Mouse (Mus musculus): Measurements from ENCODE around the gene Icam4. TPM values are rescaled to one million over a fixed set of nuclear protein-coding genes. Genes with fewer than 3 reads are reported as not detected.
A peak's percentile ranks its signal among the peaks of the same experiment; 100 is the strongest.

Gene Icam4
- polyA plus RNA-seq, 1 experiment from 2014 or later: 1.9 TPM

GRCm38 (mm10) chr9:21030781-21031250, 1.6 kb downstream of the Icam4 start:
- H3K27ac ChIP-seq: no peak overlapping the region
- H3K4me3 ChIP-seq (replicated peaks): peak overlapping the region; percentile 45
- ATAC-seq (ENCODE audit: low FRiP score): peak; percentile 63
- 0 out of 2 replicates have a peak overlapping the region, but pooled peaks have one; percentile 9 for H3K9ac ChIP-seq
- under 1% methylated on average over 13 of the region's 13 CpGs for WGBS
- H3K27me3 ChIP-seq: peaks cover 99% of the 10 kb centered on the region
- peaks cover 55% of the 10 kb centered on the region for H3K4me1 ChIP-seq
- H3K4me2 ChIP-seq: peak overlapping the region; percentile 87
- no peaks in the 10 kb centered on the region for H3K36me3 ChIP-seq (replicated peaks)
- no peaks in the 10 kb centered on the region for H3K9me3 ChIP-seq

DNA sequence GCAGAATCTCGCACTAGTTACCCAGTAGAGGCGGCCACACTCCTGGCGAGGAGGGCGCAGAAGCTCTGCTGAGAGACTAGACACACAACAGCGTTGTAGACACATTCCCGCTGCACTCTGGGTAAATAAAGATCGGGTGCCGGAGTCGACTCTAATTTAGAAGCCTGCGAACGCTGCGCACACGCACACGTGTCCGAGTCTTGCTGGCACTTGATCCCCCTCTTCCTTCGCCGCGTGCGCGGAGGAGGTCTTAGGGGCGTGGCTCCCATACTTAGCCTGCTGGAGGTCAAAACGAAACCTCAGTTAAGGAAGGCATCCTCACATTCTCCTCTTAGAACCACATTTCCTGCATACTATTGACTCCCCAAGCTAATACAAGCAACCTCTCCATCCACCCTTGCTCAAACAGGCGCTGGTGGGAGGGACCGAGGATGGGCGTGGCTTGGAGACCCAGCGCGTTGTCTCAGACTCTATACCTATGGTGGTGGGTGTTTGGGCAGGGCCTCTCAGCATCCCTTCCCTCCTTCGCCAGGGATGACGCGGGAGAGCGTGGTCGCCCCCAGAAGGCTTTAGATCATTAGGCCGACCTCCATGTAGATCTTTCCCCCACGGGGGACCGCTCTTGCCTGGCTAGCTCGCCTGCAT, 2.2 kb downstream of the Icam4 start:
- Histone ChIP-seq H3K4me1 (peaks cover 55% of the 10 kb centered on the region), H3K36me3 (replicated peaks) (no peaks in the 10 kb centered on the region), H3K4me2 (peak overlapping the region; percentile 87), H3K9me3 (no peaks in the 10 kb centered on the region), H3K27me3 (peaks cover 99% of the 10 kb centered on the region), H3K27ac (no peak overlapping the region), H3K9ac (peak overlapping the region; percentile 45; the same call in 1 of the 2 replicates), H3K4me3 (replicated peaks) (peak overlapping the region; percentile 45)
- under 1% methylated on average over 36 of the region's 36 CpGs for WGBS
- ATAC-seq (ENCODE audit: low FRiP score): peak; percentile 42

- Histone ChIP-seq H3K36me3 (replicated peaks) (no peaks in the 10 kb centered on the region), H3K27ac (no peak within 1 kb of the TSS), H3K9me3 (no peaks in the 10 kb centered on the region), H3K4me3 (replicated peaks) (peak within 1 kb of the TSS; percentile 46), H3K9ac (peak within 1 kb of the TSS; percentile 45; the same call in 1 of the 2 replicates), H3K4me2 (peak within 1 kb of the TSS; percentile 87), H3K4me1 (peaks cover 59% of the 10 kb centered on the region), H3K27me3 (peaks cover 99% of the 10 kb centered on the region)
- ATAC-seq (ENCODE audit: low FRiP score): peak; percentile 20; the same call in 1 of the 2 replicates
- WGBS: under 1% methylated on average over 35 of the region's 35 CpGs
Observed at GRCm38 (mm10) chr9:21031896-21032351, 2.8 kb downstream of the Icam4 start, which contains the start of gene Icam5. Gene Icam5 (plus strand): TSS chr9:21032073.

- H3K9ac ChIP-seq: 0 out of 2 replicates have a peak overlapping the region, but pooled peaks have one; percentile 38
- peaks cover 99% of the 10 kb centered on the region for H3K27me3 ChIP-seq
- H3K4me2 ChIP-seq: peak overlapping the region; percentile 87
- no peak for ATAC-seq (ENCODE audit: low FRiP score)
- H3K4me1 ChIP-seq: peaks cover 64% of the 10 kb centered on the region
- H3K27ac ChIP-seq: no peak overlapping the region
- peak overlapping the region; percentile 46 for H3K4me3 ChIP-seq (replicated peaks)
- WGBS: 2% methylated on average over 7 of the region's 7 CpGs
- no peaks in the 10 kb centered on the region for H3K36me3 ChIP-seq (replicated peaks)
- H3K9me3 ChIP-seq: no peaks in the 10 kb centered on the region
Observed at GRCm38 (mm10) chr9:21032491-21032890, 3.3 kb downstream of the Icam4 start.

- under 1% methylated on average over 34 of the region's 34 CpGs for WGBS
- ATAC-seq (ENCODE audit: low FRiP score): peak; percentile 61
- Histone ChIP-seq H3K27me3 (peaks cover 99% of the 10 kb centered on the region), H3K4me2 (peak overlapping the region; percentile 87), H3K4me1 (peaks cover 62% of the 10 kb centered on the region), H3K4me3 (replicated peaks) (peak overlapping the region; percentile 46), H3K9me3 (no peaks in the 10 kb centered on the region), H3K36me3 (replicated peaks) (no peaks in the 10 kb centered on the region), H3K9ac (peak overlapping the region; percentile 38; the same call in 1 of the 2 replicates), H3K27ac (no peak overlapping the region)
Observed at GRCm38 (mm10) chr9:21033136-21033535, 4.0 kb downstream of the Icam4 start.

DNA sequence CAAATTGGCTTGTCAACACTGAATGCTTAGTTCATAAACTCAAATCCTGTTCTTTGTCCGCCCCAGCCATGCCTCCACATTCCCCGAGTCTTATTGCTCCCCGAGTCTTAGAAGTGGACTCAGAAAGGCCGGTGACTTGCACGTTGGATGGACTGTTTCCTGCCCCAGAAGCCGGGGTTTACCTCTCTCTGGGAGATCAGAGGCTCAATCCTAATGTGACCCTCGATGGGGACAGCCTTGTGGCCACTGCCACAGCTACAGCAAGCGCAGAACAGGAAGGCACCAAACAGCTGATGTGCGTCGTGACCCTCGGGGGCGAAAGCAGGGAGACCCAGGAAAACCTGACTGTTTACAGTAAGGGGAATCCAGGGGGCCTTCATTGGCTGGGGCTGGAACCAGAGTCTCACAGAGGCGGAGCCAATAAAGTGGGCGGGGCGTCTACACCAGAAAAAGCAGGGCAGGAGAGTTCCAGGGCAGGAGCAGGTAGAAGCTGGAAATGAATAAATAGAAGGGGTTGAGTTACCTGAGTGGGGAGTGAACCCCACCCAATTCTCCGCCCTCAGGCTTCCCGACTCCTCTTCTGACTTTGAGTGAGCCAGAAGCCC, 5.4 kb downstream of the Icam4 start:
- no peaks in the 10 kb centered on the region; the same call in 1 of the 2 replicates for H3K9me3 ChIP-seq
- WGBS: 3% methylated on average over 17 of the region's 17 CpGs
- no peak overlapping the region for H3K9ac ChIP-seq
- H3K36me3 ChIP-seq (replicated peaks): no peaks in the 10 kb centered on the region
- no peak overlapping the region for H3K27ac ChIP-seq
- no peak for ATAC-seq (ENCODE audit: low FRiP score)
- H3K4me3 ChIP-seq (replicated peaks): 0 out of 2 replicates have a peak overlapping the region, but pooled peaks have one; percentile 7
- peaks cover 99% of the 10 kb centered on the region for H3K27me3 ChIP-seq
- peaks cover 57% of the 10 kb centered on the region for H3K4me1 ChIP-seq
- no peak overlapping the region for H3K4me2 ChIP-seq

- peaks cover 47% of the 10 kb centered on the region for H3K4me1 ChIP-seq
- 17% methylated on average over 9 of the region's 9 CpGs for WGBS
- no peak overlapping the region for H3K9ac ChIP-seq
- no peak for ATAC-seq (ENCODE audit: low FRiP score)
- H3K36me3 ChIP-seq (replicated peaks): no peaks in the 10 kb centered on the region
- H3K9me3 ChIP-seq: no peaks in the 10 kb centered on the region; the same call in 1 of the 2 replicates
- H3K27me3 ChIP-seq: peaks cover 99% of the 10 kb centered on the region
- no peak overlapping the region for H3K4me2 ChIP-seq
- H3K4me3 ChIP-seq (replicated peaks): no peak overlapping the region
- no peak overlapping the region for H3K27ac ChIP-seq
Observed at GRCm38 (mm10) chr9:21035586-21035985, 6.4 kb downstream of the Icam4 start.

DNA sequence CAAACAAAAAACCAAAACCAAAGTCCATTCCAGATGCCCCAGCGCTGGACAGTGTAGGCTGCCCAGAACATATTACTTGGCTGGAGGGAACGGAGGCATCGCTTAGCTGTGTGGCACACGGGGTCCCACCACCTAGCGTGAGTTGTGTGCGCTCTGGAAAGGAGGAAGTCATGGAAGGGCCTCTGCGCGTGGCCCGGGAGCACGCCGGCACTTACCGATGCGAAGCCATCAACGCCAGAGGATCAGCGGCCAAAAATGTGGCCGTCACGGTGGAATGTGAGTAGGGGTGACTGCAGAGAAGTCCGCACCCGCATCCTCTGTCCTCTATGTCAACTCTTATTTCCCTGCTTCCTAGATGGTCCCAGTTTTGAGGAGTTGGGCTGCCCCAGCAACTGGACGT, 7.0 kb downstream of the Icam4 start:
- no peak overlapping the region for H3K9ac ChIP-seq
- peaks cover 41% of the 10 kb centered on the region for H3K4me1 ChIP-seq
- H3K4me2 ChIP-seq: no peak overlapping the region
- H3K27ac ChIP-seq: no peak overlapping the region
- ATAC-seq (ENCODE audit: low FRiP score): no peak
- no peaks in the 10 kb centered on the region for H3K36me3 ChIP-seq (replicated peaks)
- H3K4me3 ChIP-seq (replicated peaks): peak overlapping the region; percentile 2; the same call in 1 of the 2 replicates
- 7% methylated on average over 20 of the region's 20 CpGs for WGBS
- H3K9me3 ChIP-seq: no peaks in the 10 kb centered on the region; the same call in 1 of the 2 replicates
- H3K27me3 ChIP-seq: peaks cover 99% of the 10 kb centered on the region

DNA sequence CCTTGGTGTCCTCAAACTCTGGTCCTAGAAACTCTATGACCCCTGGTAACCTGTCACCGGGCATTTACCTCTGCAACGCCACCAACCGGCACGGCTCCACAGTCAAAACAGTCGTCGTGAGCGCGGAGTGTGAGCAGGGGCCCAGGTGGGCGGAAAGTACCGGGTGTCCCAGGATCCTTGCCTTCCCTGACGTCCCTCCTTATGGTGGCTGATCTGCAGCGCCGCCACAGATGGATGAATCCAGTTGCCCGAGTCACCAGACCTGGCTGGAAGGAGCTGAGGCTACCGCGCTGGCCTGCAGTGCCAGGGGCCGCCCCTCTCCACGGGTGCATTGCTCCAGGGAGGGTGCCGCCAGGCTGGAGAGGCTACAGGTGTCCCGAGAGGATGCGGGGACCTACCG, 7.5 kb downstream of the Icam4 start:
- peaks cover 36% of the 10 kb centered on the region for H3K4me1 ChIP-seq
- no peaks in the 10 kb centered on the region for H3K36me3 ChIP-seq (replicated peaks)
- H3K9ac ChIP-seq: no peak overlapping the region
- WGBS: under 1% methylated on average over 22 of the region's 22 CpGs
- ATAC-seq (ENCODE audit: low FRiP score): no peak
- no peak overlapping the region for H3K27ac ChIP-seq
- H3K4me2 ChIP-seq: peak overlapping the region; percentile 53
- H3K9me3 ChIP-seq: no peaks in the 10 kb centered on the region; the same call in 1 of the 2 replicates
- peaks cover 97% of the 10 kb centered on the region for H3K27me3 ChIP-seq
- peak overlapping the region; percentile 37 for H3K4me3 ChIP-seq (replicated peaks)

- ATAC-seq (ENCODE audit: low FRiP score): peak; percentile 30; the same call in 1 of the 2 replicates
- H3K9ac ChIP-seq: peak overlapping the region; percentile 25; the same call in 1 of the 2 replicates
- H3K27ac ChIP-seq: no peak overlapping the region
- H3K27me3 ChIP-seq: peaks cover 93% of the 10 kb centered on the region
- H3K4me1 ChIP-seq: peaks cover 29% of the 10 kb centered on the region
- H3K4me2 ChIP-seq: peak overlapping the region; percentile 53
- WGBS: 1% methylated on average over 31 of the region's 31 CpGs
- peak overlapping the region; percentile 37 for H3K4me3 ChIP-seq (replicated peaks)
- H3K36me3 ChIP-seq (replicated peaks): no peaks in the 10 kb centered on the region
- H3K9me3 ChIP-seq: no peaks in the 10 kb centered on the region; the same call in 1 of the 2 replicates
Observed at GRCm38 (mm10) chr9:21037481-21037891, 8.3 kb downstream of the Icam4 start.

GRCm38 (mm10) chr9:21039779-21040178, 10.6 kb downstream of the Icam4 start:
- peaks cover 16% of the 10 kb centered on the region for H3K4me1 ChIP-seq
- peaks cover 70% of the 10 kb centered on the region for H3K27me3 ChIP-seq
- no peak for ATAC-seq (ENCODE audit: low FRiP score)
- H3K27ac ChIP-seq: no peak overlapping the region
- WGBS: 79% methylated on average over 3 of the region's 3 CpGs
- H3K4me3 ChIP-seq (replicated peaks): no peak overlapping the region
- no peaks in the 10 kb centered on the region; the same call in 1 of the 2 replicates for H3K9me3 ChIP-seq
- no peak overlapping the region for H3K9ac ChIP-seq
- no peaks in the 10 kb centered on the region for H3K36me3 ChIP-seq (replicated peaks)
- H3K4me2 ChIP-seq: no peak overlapping the region

- no peaks in the 10 kb centered on the region for H3K36me3 ChIP-seq (replicated peaks)
- H3K4me1 ChIP-seq: peaks cover 14% of the 10 kb centered on the region
- no peaks in the 10 kb centered on the region; the same call in 1 of the 2 replicates for H3K9me3 ChIP-seq
- no peak overlapping the region for H3K4me3 ChIP-seq (replicated peaks)
- H3K27ac ChIP-seq: no peak overlapping the region
- H3K27me3 ChIP-seq: peaks cover 57% of the 10 kb centered on the region
- no peak overlapping the region for H3K4me2 ChIP-seq
- 47% methylated on average over 4 of the region's 4 CpGs for WGBS
- no peak overlapping the region for H3K9ac ChIP-seq
- no peak for ATAC-seq (ENCODE audit: low FRiP score)
Observed at GRCm38 (mm10) chr9:21041308-21041707, 12.1 kb downstream of the Icam4 start.
